Mouse (Mus musculus) small intestine, adult 2 months (tissue): ENCODE results near the gene Cdh13. TPM values are rescaled to one million over a fixed set of nuclear protein-coding genes. Genes with fewer than 3 reads are reported as not detected.

Experiments used
- H3K27ac ChIP-seq: fragments of 200-500 bp; 2 replicates; pipeline ENCODE4 v1.5.1; 2012; ENCODE audit warnings: low read depth, low read length, control low read depth, inconsistent platforms; ENCODE audit not compliant: insufficient read depth
- H3K27me3 ChIP-seq: fragments of 200-500 bp; 2 replicates; pipeline ENCODE4 v1.6.1; 2012; ENCODE audit warnings: mild to moderate bottlenecking, moderate library complexity, low read length, inconsistent platforms; ENCODE audit not compliant: control insufficient read depth, insufficient read depth
- H3K36me3 ChIP-seq: fragments of 200-500 bp; 2 replicates; pipeline ENCODE4 v1.6.1; 2012; ENCODE audit warnings: mild to moderate bottlenecking, low read length, control low read depth, inconsistent platforms; ENCODE audit not compliant: control insufficient read depth, insufficient read depth
- H3K4me1 ChIP-seq: fragments of 200-500 bp; 2 replicates; pipeline ENCODE4 v1.6.1; 2012; ENCODE audit warnings: low read length, inconsistent platforms, mixed read lengths; ENCODE audit not compliant: control insufficient read depth, insufficient read depth, insufficient read length
- H3K4me3 ChIP-seq: fragments of 200-500 bp; 2 replicates; pipeline ENCODE4 v1.5.1; 2012; ENCODE audit warnings: low read depth, mild to moderate bottlenecking, control low read depth, inconsistent platforms, low read length, moderate library complexity
- CTCF ChIP-seq: fragments of 200-500 bp; IDR thresholded peaks from 2 replicates; pipeline ENCODE4 v1.5.1; 2012; ENCODE audit warnings: low read depth, mild to moderate bottlenecking, control low read depth, inconsistent platforms, low read length, moderate library complexity, mixed read lengths; ENCODE audit not compliant: insufficient replicate concordance, insufficient read length; ENCODE audit errors: extremely low read depth
- POLR2A ChIP-seq: fragments of 200-500 bp; IDR thresholded peaks from 2 replicates; pipeline ENCODE4 v1.6.1; 2012; ENCODE audit warnings: low read depth, mild to moderate bottlenecking, control low read depth, inconsistent platforms, low read length, moderate library complexity
- WGBS: fragments of 180-500 bp; shearing (Covaris S2); methylation state at CpG from one replicate; pipeline ENCODE4 v1.1.7; 2018; 5-methylcytosine and 5-hydroxymethylcytosine counted together
- polyA plus RNA-seq: library from polyadenylated mRNA; depleted of rRNA; stranded (reverse); fragments of >200 nt; gene quantifications from 2 replicates; pipeline ENCODE4 v1.2.3, GENCODE M21; 2012

Cdh13 gene
- polyA plus RNA-seq, 1 experiment, result 4.6 TPM

GRCm38 (mm10) chr8:118713111-118713510, 429.6 kb downstream of the Cdh13 start:
- H3K36me3 ChIP-seq, result no peaks in the 10 kb centered on the region
- H3K27ac ChIP-seq, result no peak overlapping the region
- H3K4me3 ChIP-seq, result no peak overlapping the region
- H3K27me3 ChIP-seq, result no peaks in the 10 kb centered on the region
- WGBS, result 25% methylated on average over 11 of the region's 11 CpGs
- TF ChIP-seq CTCF (no peak), POLR2A (no peak)
- no peaks in the 10 kb centered on the region for H3K4me1 ChIP-seq

- Histone ChIP-seq H3K27ac (no peak overlapping the region), H3K4me3 (no peak overlapping the region), H3K4me1 (no peaks in the 10 kb centered on the region), H3K36me3 (no peaks in the 10 kb centered on the region), H3K27me3 (no peaks in the 10 kb centered on the region)
- 22% methylated on average over 3 of the region's 3 CpGs for WGBS
- TF ChIP-seq POLR2A (no peak), CTCF (no peak)
These were observed 430.1 kb downstream of the Cdh13 start for GRCm38 (mm10) chr8:118713596-118713995.

GRCm38 (mm10) chr8:118722896-118723295, 439.4 kb downstream of the Cdh13 start:
- no peaks in the 10 kb centered on the region for H3K27me3 ChIP-seq
- H3K4me3 ChIP-seq, result no peak overlapping the region
- no peaks in the 10 kb centered on the region for H3K36me3 ChIP-seq
- no peaks in the 10 kb centered on the region for H3K4me1 ChIP-seq
- WGBS, result 64% methylated on average over 3 of the region's 3 CpGs
- no peak overlapping the region for H3K27ac ChIP-seq
- no peak for TF ChIP-seq POLR2A
- no peak for TF ChIP-seq CTCF

- Histone ChIP-seq H3K4me3 (no peak overlapping the region), H3K27ac (no peak overlapping the region), H3K27me3 (no peaks in the 10 kb centered on the region), H3K36me3 (no peaks in the 10 kb centered on the region), H3K4me1 (no peaks in the 10 kb centered on the region)
- TF ChIP-seq CTCF (no peak), POLR2A (no peak)
- WGBS, result 94% methylated on average over 5 of the region's 5 CpGs
These were observed 442.1 kb downstream of the Cdh13 start for GRCm38 (mm10) chr8:118725651-118726050.

GRCm38 (mm10) chr8:118741781-118742180, 458.2 kb downstream of the Cdh13 start:
- WGBS, result 78% methylated on average over 5 of the region's 5 CpGs
- Histone ChIP-seq H3K4me3 (no peak overlapping the region), H3K36me3 (no peaks in the 10 kb centered on the region), H3K4me1 (no peaks in the 10 kb centered on the region), H3K27me3 (no peaks in the 10 kb centered on the region), H3K27ac (no peak overlapping the region)
- no peak for TF ChIP-seq POLR2A
- TF ChIP-seq CTCF, result no peak

- no peak for TF ChIP-seq CTCF
- no peak for TF ChIP-seq POLR2A
- H3K27me3 ChIP-seq, result no peaks in the 10 kb centered on the region
- 86% methylated on average over 13 of the region's 13 CpGs for WGBS
- H3K4me1 ChIP-seq, result no peaks in the 10 kb centered on the region
- no peak overlapping the region for H3K27ac ChIP-seq
- H3K36me3 ChIP-seq, result no peaks in the 10 kb centered on the region
- H3K4me3 ChIP-seq, result no peak overlapping the region
These were observed 461.5 kb downstream of the Cdh13 start for GRCm38 (mm10) chr8:118744991-118745390.

GRCm38 (mm10) chr8:118748041-118748604, 464.6 kb downstream of the Cdh13 start:
- Histone ChIP-seq H3K4me1 (no peaks in the 10 kb centered on the region), H3K27me3 (no peaks in the 10 kb centered on the region), H3K4me3 (no peak overlapping the region), H3K36me3 (no peaks in the 10 kb centered on the region), H3K27ac (no peak overlapping the region)
- TF ChIP-seq POLR2A, result no peak
- TF ChIP-seq CTCF, result no peak
- WGBS, result 92% methylated on average over 21 of the region's 21 CpGs
